Mouse (Mus musculus) MEL (cell line): ENCODE data around the gene Nek8. TPM values are rescaled to one million over a fixed set of nuclear protein-coding genes. Genes with fewer than 3 reads are reported as not detected.

Experiments
- DNase-seq: peaks from one replicate; pipeline ENCODE4 v3.0.0; 2011; ENCODE audit warnings: low read depth, low spot score
- H3K27ac ChIP-seq: 2 replicates; pipeline ENCODE4 v1.5.1; 2012; ENCODE audit warnings: low read depth, mild to moderate bottlenecking, control low read depth, low read length, moderate library complexity; ENCODE audit not compliant: control insufficient read depth
- H3K27me3 ChIP-seq, 2 experiments: fragments of 150-350 bp in 1 of 2; sonication (generic) in 1 of 2; 2 replicates each; pipeline ENCODE4 v1.6.1; 2012; ENCODE audit warnings: low read length in 2 of 2, mild to moderate bottlenecking in 2 of 2, improper control_type of control experiment in 1 of 2, moderate library complexity in 1 of 2; ENCODE audit not compliant: insufficient read depth in 2 of 2, control insufficient read depth in 1 of 2
- H3K36me3 ChIP-seq, 2 experiments: 2 replicates each; pipeline ENCODE4 v1.6.1; 2012 to 2014; ENCODE audit warnings: low read length in 2 of 2, improper control_type of control experiment in 1 of 2, inconsistent platforms in 1 of 2, mild to moderate bottlenecking in 1 of 2; ENCODE audit not compliant: insufficient read depth in 2 of 2, control insufficient read depth in 1 of 2
- H3K4me1 ChIP-seq, 2 experiments: fragments of 150-350 bp in 1 of 2; sonication (generic) in 1 of 2; 2 replicates each; pipeline ENCODE4 v1.6.1; 2012; ENCODE audit warnings: low read length in 2 of 2, improper control_type of control experiment in 1 of 2, mild to moderate bottlenecking in 1 of 2; ENCODE audit not compliant: insufficient read depth in 2 of 2, control insufficient read depth in 1 of 2
- H3K4me3 ChIP-seq, 2 experiments: fragments of 150-350 bp in 1 of 2; sonication (generic) in 1 of 2; 2 replicates each; pipeline ENCODE4 v1.5.1; 2012; ENCODE audit warnings: low read depth in 2 of 2, low read length in 2 of 2, mild to moderate bottlenecking in 2 of 2, moderate library complexity in 2 of 2, control low read depth in 1 of 2, improper control_type of control experiment in 1 of 2; ENCODE audit not compliant: control insufficient read depth in 1 of 2, insufficient read depth in 1 of 2
- H3K79me2 ChIP-seq: 2 replicates; pipeline ENCODE4 v1.6.1; 2012; ENCODE audit warnings: mild to moderate bottlenecking, low read length, moderate library complexity; ENCODE audit not compliant: control insufficient read depth, poor library complexity, insufficient read depth
- H3K9ac ChIP-seq: 2 replicates; pipeline ENCODE4 v1.6.1; 2012; ENCODE audit warnings: low read depth, mild to moderate bottlenecking, control low read depth, low read length, moderate library complexity; ENCODE audit not compliant: control insufficient read depth, poor library complexity, severe bottlenecking
- H3K9me3 ChIP-seq: fragments of 150-350 bp; sonication (generic); replicated peaks from 2 replicates; pipeline ENCODE4 v1.6.1; 2012; ENCODE audit warnings: mild to moderate bottlenecking, low read length, improper control_type of control experiment, moderate library complexity; ENCODE audit not compliant: insufficient read depth
- CHD1 ChIP-seq: IDR thresholded peaks from 2 replicates; pipeline ENCODE4 v1.6.1; 2012; ENCODE audit warnings: low read depth, mild to moderate bottlenecking, inconsistent platforms, low read length, improper control_type of control experiment
- CHD2 ChIP-seq: IDR thresholded peaks from 2 replicates; pipeline ENCODE4 v1.6.1; 2011; ENCODE audit warnings: low read length, improper control_type of control experiment
- CTCF ChIP-seq, 3 experiments: IDR thresholded peaks in 2 of 3; conservative IDR thresholded peaks in 1 of 3; 2 replicates each; pipeline ENCODE4 v1.5.1; 2011 to 2012; ENCODE audit warnings: low read length in 3 of 3, low read depth in 2 of 3, mild to moderate bottlenecking in 2 of 3, improper control_type of control experiment in 1 of 3, inconsistent platforms in 1 of 3, mixed read lengths in 1 of 3, moderate library complexity in 1 of 3; ENCODE audit not compliant: control insufficient read depth in 1 of 3, insufficient read depth in 1 of 3, poor library complexity in 1 of 3, severe bottlenecking in 1 of 3
- EP300 ChIP-seq, 2 experiments: IDR thresholded peaks; 2 replicates each; pipeline ENCODE4 v1.6.1; 2011; ENCODE audit warnings: improper control_type of control experiment in 2 of 2, low read length in 2 of 2, low read depth in 1 of 2, mild to moderate bottlenecking in 1 of 2
- GATA1 ChIP-seq: IDR thresholded peaks from 2 replicates; pipeline ENCODE4 v1.6.1; 2011; ENCODE audit warnings: low read depth, low read length, improper control_type of control experiment
- HCFC1 ChIP-seq: IDR thresholded peaks from 2 replicates; pipeline ENCODE4 v1.6.1; 2012; ENCODE audit warnings: low read depth, mild to moderate bottlenecking, inconsistent platforms, low read length, improper control_type of control experiment, moderate library complexity
- JUND ChIP-seq: IDR thresholded peaks from 2 replicates; pipeline ENCODE4 v1.6.1; 2011; ENCODE audit warnings: low read depth, mild to moderate bottlenecking, improper control_type of control experiment, low read length
- KAT2A ChIP-seq: conservative IDR thresholded peaks from 2 replicates; pipeline ENCODE4 v1.6.1; 2012; ENCODE audit warnings: low read depth, low read length, improper control_type of control experiment, inconsistent platforms
- MAFK ChIP-seq: IDR thresholded peaks from 2 replicates; pipeline ENCODE4 v1.6.1; 2011; ENCODE audit warnings: low read depth, mild to moderate bottlenecking, low read length, improper control_type of control experiment, borderline replicate concordance
- MAX ChIP-seq: IDR thresholded peaks from 2 replicates; pipeline ENCODE4 v1.6.1; 2011; ENCODE audit warnings: low read length, improper control_type of control experiment
- MEF2A ChIP-seq: IDR thresholded peaks from 2 replicates; pipeline ENCODE4 v1.6.1; 2014; ENCODE audit warnings: low read depth, mild to moderate bottlenecking, inconsistent platforms, low read length, improper control_type of control experiment; ENCODE audit not compliant: poor library complexity, insufficient replicate concordance, severe bottlenecking; ENCODE audit errors: extremely low read depth
- MYB ChIP-seq: IDR thresholded peaks from 2 replicates; pipeline ENCODE4 v1.6.1; 2011; ENCODE audit warnings: mild to moderate bottlenecking, low read depth, low read length, improper control_type of control experiment
- MYC ChIP-seq: IDR thresholded peaks from 2 replicates; pipeline ENCODE4 v1.6.1; 2011; ENCODE audit warnings: low read depth, mild to moderate bottlenecking, low read length, improper control_type of control experiment, moderate library complexity
- POLR2A ChIP-seq, 2 experiments: IDR thresholded peaks; 2 replicates each; pipeline ENCODE4 v1.6.1; 2011 to 2012; ENCODE audit warnings: low read length in 2 of 2, mild to moderate bottlenecking in 2 of 2, control low read depth in 1 of 2, improper control_type of control experiment in 1 of 2, low read depth in 1 of 2, moderate library complexity in 1 of 2; ENCODE audit not compliant: control insufficient read depth in 1 of 2, insufficient read depth in 1 of 2, poor library complexity in 1 of 2
- POLR2AphosphoS2 ChIP-seq: IDR thresholded peaks from 2 replicates; pipeline ENCODE4 v1.6.1; 2011; ENCODE audit warnings: low read length, improper control_type of control experiment
- POLR2AphosphoS5 ChIP-seq: IDR thresholded peaks from 2 replicates; pipeline ENCODE4 v1.6.1; 2012; ENCODE audit warnings: low read depth, borderline replicate concordance, mild to moderate bottlenecking, inconsistent platforms, low read length, moderate library complexity, mixed read lengths
- RCOR1 ChIP-seq: IDR thresholded peaks from 2 replicates; pipeline ENCODE4 v1.6.1; 2012; ENCODE audit warnings: low read depth, mild to moderate bottlenecking, inconsistent platforms, low read length, improper control_type of control experiment
- SIN3A ChIP-seq: IDR thresholded peaks from 2 replicates; pipeline ENCODE4 v1.6.1; 2012; ENCODE audit warnings: low read length, improper control_type of control experiment, inconsistent platforms
- TAL1 ChIP-seq: IDR thresholded peaks from 2 replicates; pipeline ENCODE4 v1.6.1; 2012; ENCODE audit warnings: mild to moderate bottlenecking, inconsistent platforms, low read length, moderate library complexity, mixed read lengths
- TCF12 ChIP-seq: IDR thresholded peaks from 2 replicates; pipeline ENCODE4 v1.6.1; 2014; ENCODE audit warnings: low read depth, mild to moderate bottlenecking, inconsistent platforms, low read length, improper control_type of control experiment, moderate library complexity
- UBTF ChIP-seq: IDR thresholded peaks from 2 replicates; pipeline ENCODE4 v1.6.1; 2012; ENCODE audit warnings: low read depth, mild to moderate bottlenecking, inconsistent platforms, low read length, improper control_type of control experiment, moderate library complexity, borderline replicate concordance; ENCODE audit not compliant: insufficient read depth
- ZC3H11A ChIP-seq: IDR thresholded peaks from 2 replicates; pipeline ENCODE4 v1.6.1; 2012; ENCODE audit warnings: low read depth, mild to moderate bottlenecking, inconsistent platforms, low read length, improper control_type of control experiment
- ZKSCAN1 ChIP-seq: IDR thresholded peaks from 2 replicates; pipeline ENCODE4 v1.6.1; 2012; ENCODE audit warnings: low read depth, mild to moderate bottlenecking, inconsistent platforms, low read length, improper control_type of control experiment, moderate library complexity
- ZNF384 ChIP-seq: IDR thresholded peaks from 2 replicates; pipeline ENCODE4 v1.6.1; 2012; ENCODE audit warnings: low read depth, mild to moderate bottlenecking, inconsistent platforms, low read length, improper control_type of control experiment
- polyA plus RNA-seq, 2 experiments: library from polyadenylated mRNA; stranded (reverse) in 1 of 2; unstranded in 1 of 2; fragments of >175 nt in 1 of 2; fragments of >200 nt in 1 of 2; gene quantifications; 2 replicates each; pipeline versions ENCODE4 v1.2.1 to v1.2.4; 2012; ENCODE audit warnings: low replicate concordance in 2 of 2, low read depth in 1 of 2; ENCODE audit not compliant: insufficient read length in 2 of 2, insufficient read depth in 1 of 2, missing spikeins in 1 of 2
- total RNA-seq: library from RNA; depleted of rRNA; stranded (reverse); fragments of 300-350 nt; gene quantifications from 2 replicates; pipeline ENCODE4 v1.2.3, GENCODE M21; 2012

The Nek8 gene
- total and polyA plus RNA-seq, 3 experiments: 7.5 to 10.1 TPM; not detected in 1

DNA sequence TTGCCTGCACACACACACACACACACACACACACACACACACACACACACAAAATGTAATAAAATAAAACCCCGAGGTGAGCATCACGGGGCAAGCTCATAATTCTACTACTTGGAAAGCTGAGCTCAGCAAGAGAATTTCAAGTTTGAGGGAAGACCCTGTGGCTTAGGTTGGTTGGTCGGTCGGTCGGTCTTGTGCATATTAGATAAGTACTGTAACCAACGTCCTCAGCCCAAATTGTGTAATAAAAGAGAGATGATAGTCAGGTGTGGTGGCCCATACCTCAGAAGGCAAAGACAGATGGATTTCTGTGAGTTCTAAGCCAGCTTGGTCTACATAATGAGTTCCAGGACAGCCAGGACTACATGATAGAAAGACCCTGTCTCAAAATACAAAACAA lies 42.6 kb downstream of the Nek8 start (continued):
- TF ChIP-seq KAT2A (no peak), UBTF (no peak), HCFC1 (no peak), SIN3A (no peak), CHD1 (no peak)

DNA sequence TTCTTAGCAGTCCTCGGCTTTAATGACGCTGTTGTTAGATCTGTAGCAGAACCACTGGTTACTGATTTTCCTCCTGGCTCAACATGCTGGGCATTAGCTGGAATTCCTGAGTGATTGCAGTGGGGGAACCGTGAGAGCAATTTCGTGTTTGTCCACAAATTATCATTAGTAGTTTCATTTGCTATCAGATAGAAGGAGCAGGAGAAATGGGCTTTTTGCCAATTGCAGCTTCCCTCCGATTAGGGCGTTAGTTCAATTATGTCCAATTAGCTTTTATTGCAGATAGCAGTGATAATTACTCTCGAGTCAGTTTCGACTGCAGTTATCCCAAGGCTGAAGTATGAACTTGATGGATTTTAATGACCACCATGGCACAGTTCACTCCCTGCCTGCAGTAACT lies 47.0 kb downstream of the Nek8 start:
- Histone ChIP-seq H3K27ac (no peak overlapping the region), H3K4me1 (peaks cover 38 to 39% of the 10 kb centered on the region in 2 experiments), H3K9me3 (no peaks in the 10 kb centered on the region)
- peak; percentile 57 for DNase-seq
- TF ChIP-seq MAFK (no peak), RCOR1 (peak; percentile 27; the same call in 1 of the 2 replicates), SIN3A (peak; percentile 46), EP300 (IDR thresholded peaks at IDR 0.05; ENCODE audit: low read depth in 1 of 2, low read length in 2 of 2) (peak; percentile 55 to 56; a peak in 3 of 4 replicates), MYC (0 out of 2 replicates have a peak, but pooled peaks have one; percentile 23), POLR2AphosphoS5 (no peak), JUND (0 out of 2 replicates have a peak, but pooled peaks have one; percentile 25), MYB (no peak), TCF12 (0 out of 2 replicates have a peak, but pooled peaks have one; percentile 41), TAL1 (no peak), GATA1 (peak; percentile 64; the same call in 1 of the 2 replicates)
- TF ChIP-seq, all 39 proteins: peak for 7
- Histone ChIP-seq H3K36me3 (peaks cover 0 to 40% of the 10 kb centered on the region in 2 experiments; a peak in 2 of 4 replicates), H3K9ac (no peak overlapping the region), H3K79me2 (no peaks in the 10 kb centered on the region), H3K4me3 (peak overlapping the region in 1 of 2 experiments; percentile 20; a peak in 2 of 4 replicates), H3K27me3 (no peaks in the 10 kb centered on the region)

DNA sequence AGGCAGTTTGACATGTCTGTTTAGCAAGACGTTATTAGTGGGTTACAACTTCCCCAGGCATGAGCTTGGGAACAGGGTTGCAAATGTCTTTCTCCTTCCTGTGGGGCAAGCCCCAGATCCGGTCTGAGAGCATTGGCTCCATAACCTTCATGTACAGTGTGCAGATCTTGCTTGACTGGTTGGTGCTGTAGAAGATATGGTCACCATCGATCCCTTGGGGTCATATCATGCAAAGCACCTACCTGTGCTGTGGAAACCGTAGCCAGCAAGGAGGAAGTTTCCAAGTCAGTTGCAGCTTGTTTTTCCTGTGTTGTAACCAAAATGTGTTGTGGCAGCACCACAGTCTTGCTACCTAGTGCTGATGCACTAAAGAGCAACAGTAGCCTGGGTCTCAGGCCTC lies 49.7 kb downstream of the Nek8 start:
- H3K27me3 ChIP-seq: no peaks in the 10 kb centered on the region
- no peak overlapping the region for H3K9ac ChIP-seq
- H3K4me1 ChIP-seq: peaks cover 37 to 40% of the 10 kb centered on the region in 2 experiments
- H3K9me3 ChIP-seq: no peaks in the 10 kb centered on the region
- H3K27ac ChIP-seq: no peak overlapping the region
- peaks cover 2% of the 10 kb centered on the region; the same call in 1 of the 2 replicates for H3K79me2 ChIP-seq
- DNase-seq: no peak
- TF ChIP-seq ZC3H11A (no peak), CHD2 (no peak), MAX (no peak), CTCF (IDR thresholded peaks at IDR 0.05 in 2 of 3, conservative IDR thresholded peaks at IDR 0.05 in 1 of 3; ENCODE audit: control insufficient read depth in 1 of 3, insufficient read depth in 1 of 3, low read depth in 2 of 3, low read length in 3 of 3, poor library complexity in 1 of 3, severe bottlenecking in 1 of 3) (no peak), ZNF384 (no peak), EP300 (IDR thresholded peaks at IDR 0.05; ENCODE audit: low read depth in 1 of 2, low read length in 2 of 2) (no peak), MEF2A (no peak), GATA1 (no peak), UBTF (no peak), JUND (no peak), ZKSCAN1 (no peak), KAT2A (no peak), POLR2A (IDR thresholded peaks at IDR 0.05; ENCODE audit: control insufficient read depth in 1 of 2, insufficient read depth in 1 of 2, low read depth in 1 of 2, low read length in 2 of 2, poor library complexity in 1 of 2) (no peak), MYC (no peak), POLR2AphosphoS2 (no peak), POLR2AphosphoS5 (no peak)
- no peak overlapping the region for H3K4me3 ChIP-seq
- H3K36me3 ChIP-seq: peaks cover 0 to 46% of the 10 kb centered on the region in 2 experiments; a peak in 2 of 4 replicates
